Mouse (Mus musculus): Measurements from ENCODE around the gene Srcap.

Gene Srcap

GRCm38 (mm10) chr7:127574115-127574514 lies 62.3 kb downstream of the Srcap start:
- no peak for DNase-seq (ENCODE audit: low spot score)

GRCm38 (mm10) chr7:127583260-127583659 lies 71.5 kb downstream of the Srcap start:
- no peak for DNase-seq (ENCODE audit: low spot score)

- no peak for DNase-seq (ENCODE audit: low spot score)
Measured at GRCm38 (mm10) chr7:127585031-127585430, 73.2 kb downstream of the Srcap start.

GRCm38 (mm10) chr7:127586149-127586548 lies 74.4 kb downstream of the Srcap start:
- no peak for DNase-seq (ENCODE audit: low spot score)

- DNase-seq (ENCODE audit: low spot score): no peak
Measured at GRCm38 (mm10) chr7:127587196-127587595, 75.4 kb downstream of the Srcap start.

- peak; percentile 94 for DNase-seq (ENCODE audit: low spot score)
Measured at GRCm38 (mm10) chr7:127588011-127588871, 76.5 kb downstream of the Srcap start, which contains the start of the genes Ccdc189 and Rnf40. Gene Ccdc189 (minus strand): TSS chr7:127588595. Gene Rnf40 (plus strand): TSS chr7:127588767.

GRCm38 (mm10) chr7:127588901-127589300 lies 77.1 kb downstream of the Srcap start:
- no peak for DNase-seq (ENCODE audit: low spot score)

- DNase-seq (ENCODE audit: low spot score): no peak
Measured at GRCm38 (mm10) chr7:127589637-127590036, 77.9 kb downstream of the Srcap start.

- DNase-seq (ENCODE audit: low spot score): no peak
Measured at GRCm38 (mm10) chr7:127591108-127591507, 79.3 kb downstream of the Srcap start.

- DNase-seq (ENCODE audit: low spot score): no peak
Measured at GRCm38 (mm10) chr7:127592575-127592974, 80.8 kb downstream of the Srcap start.

GRCm38 (mm10) chr7:127596747-127597146 lies 85.0 kb downstream of the Srcap start:
- no peak for DNase-seq (ENCODE audit: low spot score)

GRCm38 (mm10) chr7:127600612-127601011 lies 88.8 kb downstream of the Srcap start:
- no peak for DNase-seq (ENCODE audit: low spot score)

- no peak for DNase-seq (ENCODE audit: low spot score)
Measured at GRCm38 (mm10) chr7:127601735-127602134, 90.0 kb downstream of the Srcap start.

GRCm38 (mm10) chr7:127602903-127603302 lies 91.1 kb downstream of the Srcap start:
- no peak for DNase-seq (ENCODE audit: low spot score)

- DNase-seq (ENCODE audit: low spot score): no peak
Measured at GRCm38 (mm10) chr7:127604256-127604655, 92.5 kb downstream of the Srcap start.

- DNase-seq (ENCODE audit: low spot score): no peak
Measured at GRCm38 (mm10) chr7:127607150-127607549, 95.4 kb downstream of the Srcap start.

Data from T-cell, adult 2 months (primary cell).